Mouse (Mus musculus) cortical plate, adult 2 months (tissue): ENCODE data around the gene Mal.

Experiments used
- CTCF ChIP-seq: fragments of 200-500 bp; IDR thresholded peaks from 2 replicates; pipeline ENCODE4 v1.5.1; 2011; ENCODE audit warnings: mild to moderate bottlenecking, control low read depth, low read length; ENCODE audit not compliant: insufficient read depth; ENCODE audit errors: extremely low read depth
- POLR2A ChIP-seq: fragments of 200-500 bp; IDR thresholded peaks from 2 replicates; pipeline ENCODE4 v1.6.1; 2011; ENCODE audit warnings: mild to moderate bottlenecking, low read length, control low read depth; ENCODE audit not compliant: insufficient read depth; ENCODE audit errors: extremely low read depth

DNA sequence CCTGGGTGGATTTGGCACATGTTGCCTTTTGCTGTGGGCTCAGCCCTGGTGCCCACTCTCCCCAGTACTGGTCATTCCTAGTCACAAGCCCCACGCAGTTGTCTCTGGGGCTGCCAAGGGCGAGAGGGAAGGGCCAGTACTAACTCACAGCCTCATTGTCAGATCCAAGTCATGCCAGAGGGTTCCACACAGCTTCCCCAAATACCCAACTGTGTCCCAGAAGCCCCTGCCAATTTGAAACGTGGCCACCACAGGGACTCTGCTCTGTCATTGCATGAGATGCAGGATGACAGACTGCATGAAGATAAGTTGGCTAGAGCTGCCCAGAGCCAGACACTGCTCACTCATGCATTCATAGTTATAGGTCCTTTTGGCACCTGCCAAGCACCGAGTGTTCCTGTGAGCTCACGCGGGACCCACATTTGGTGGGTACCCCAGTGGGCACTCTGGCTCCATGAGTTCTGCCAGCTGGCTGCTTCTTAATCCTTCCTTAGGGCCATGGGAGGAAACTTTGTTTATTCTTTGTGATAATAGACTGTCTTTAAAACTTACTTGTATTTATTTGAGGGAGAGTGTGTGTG is 28.4 kb downstream of the Mal start:
- no peak for TF ChIP-seq POLR2A
- no peak for TF ChIP-seq CTCF
